Mouse (Mus musculus) embryonic facial prominence, embryonic 14.5 days (tissue): ENCODE data around the gene Pate2. TPM values are rescaled to one million over a fixed set of nuclear protein-coding genes. Genes with fewer than 3 reads are reported as not detected.

Experiments
- ATAC-seq: fragments of 200-750 bp; cut with Nextera tagmentation; 2 replicates; pipeline ENCODE4 v1.8.0; 2017; ENCODE audit warnings: low read depth, moderate number of reproducible peaks, moderate TSS enrichment
- DNase-seq: peaks from one replicate; pipeline ENCODE4 v3.0.0-alpha.2; 2015; ENCODE audit warnings: low spot score
- H3K27ac ChIP-seq: fragments of 300-500 bp; sonication (generic); replicated peaks from 2 replicates; pipeline ENCODE4 v1.5.1; 2014; ENCODE audit warnings: low read depth, mild to moderate bottlenecking, low read length, moderate library complexity
- H3K27me3 ChIP-seq: fragments of 300-500 bp; sonication (generic); replicated peaks from 2 replicates; pipeline ENCODE4 v1.6.1; 2014; ENCODE audit warnings: low read length; ENCODE audit not compliant: control insufficient read depth, insufficient read depth
- H3K36me3 ChIP-seq: fragments of 300-500 bp; sonication (generic); 2 replicates; pipeline ENCODE4 v1.6.1; 2014; ENCODE audit warnings: low read length, mixed read lengths; ENCODE audit not compliant: control insufficient read depth, insufficient read depth
- H3K4me1 ChIP-seq: fragments of 300-500 bp; sonication (generic); 2 replicates; pipeline ENCODE4 v1.6.1; 2014; ENCODE audit warnings: antibody characterized with exemption, low read length; ENCODE audit not compliant: control insufficient read depth, insufficient read depth
- H3K4me2 ChIP-seq: fragments of 300-500 bp; sonication (generic); 2 replicates; pipeline ENCODE4 v1.6.1; 2014; ENCODE audit warnings: low read depth, mild to moderate bottlenecking, low read length, moderate library complexity, mixed read lengths
- H3K4me3 ChIP-seq: fragments of 300-500 bp; sonication (generic); 2 replicates; pipeline ENCODE4 v1.5.1; 2014; ENCODE audit warnings: low read depth, mild to moderate bottlenecking, low read length
- H3K9ac ChIP-seq: fragments of 300-500 bp; sonication (generic); 2 replicates; pipeline ENCODE4 v1.6.1; 2014; ENCODE audit warnings: low read depth, mild to moderate bottlenecking, low read length, moderate library complexity, mixed read lengths
- H3K9me3 ChIP-seq: fragments of 300-500 bp; sonication (generic); 2 replicates; pipeline ENCODE4 v1.6.1; 2016; ENCODE audit warnings: low read length; ENCODE audit not compliant: control insufficient read depth
- WGBS: fragments of 180-500 bp; shearing (Covaris S2); extraction: QIAGEN DNeasy Blood & Tissue Kit; methylation state at CpG from one replicate; pipeline ENCODE4 v1.1.7; 2014; 5-methylcytosine and 5-hydroxymethylcytosine counted together
- polyA plus RNA-seq: library from polyadenylated mRNA; unstranded; fragments of >200 nt; fragmentation: Nextera tagmentation; extraction: Ambion mirVana; gene quantifications from 2 replicates; pipeline ENCODE4 v1.2.1, GENCODE M21; 2014

The Pate2 gene
- polyA plus RNA-seq = 0.24 and 0.61 TPM in 2 replicates

- DNase-seq (peak; percentile 99), ATAC-seq (peak; percentile 98)
- Histone ChIP-seq H3K36me3 (peaks cover 35% of the 10 kb centered on the region), H3K4me1 (peaks cover 6% of the 10 kb centered on the region; the same call in 1 of the 2 replicates), H3K9me3 (no peaks in the 10 kb centered on the region), H3K27me3 (peaks cover 7% of the 10 kb centered on the region), H3K27ac (peak within 1 kb of the TSS; percentile 87), H3K4me3 (peak within 1 kb of the TSS; percentile 83), H3K9ac (peak within 1 kb of the TSS; percentile 85), H3K4me2 (peak within 1 kb of the TSS; percentile 75)
- WGBS = under 1% methylated on average over 82 of the region's 86 CpGs
Measured at GRCm38 (mm10) chr9:35569571-35570534, at the start of gene Pate2, which contains the start of gene Hyls1. Pate2 (plus strand) TSS chr9:35570284. Hyls1 (minus strand) TSS chr9:35570398.

- 76% methylated on average over 6 of the region's 6 CpGs for WGBS
- ATAC-seq (no peak), DNase-seq (no peak)
- no peak overlapping the region for H3K9ac ChIP-seq
- H3K27ac ChIP-seq = no peak overlapping the region
- H3K4me1 ChIP-seq = peaks cover 9% of the 10 kb centered on the region
- H3K36me3 ChIP-seq = no peaks in the 10 kb centered on the region
- H3K4me2 ChIP-seq = no peak overlapping the region
- H3K9me3 ChIP-seq = no peaks in the 10 kb centered on the region
- no peaks in the 10 kb centered on the region for H3K27me3 ChIP-seq
- no peak overlapping the region for H3K4me3 ChIP-seq
Measured at GRCm38 (mm10) chr9:35520631-35521348, 49.3 kb upstream of the Pate2 start.

GRCm38 (mm10) chr9:35522241-35522640, 47.8 kb upstream of the Pate2 start:
- Histone ChIP-seq H3K27ac (0 out of 2 replicates have a peak overlapping the region, but pooled peaks have one; percentile 61), H3K9ac (no peak overlapping the region), H3K4me3 (no peak overlapping the region), H3K9me3 (no peaks in the 10 kb centered on the region), H3K27me3 (no peaks in the 10 kb centered on the region), H3K36me3 (no peaks in the 10 kb centered on the region), H3K4me2 (no peak overlapping the region), H3K4me1 (peaks cover 9% of the 10 kb centered on the region)
- no peak for DNase-seq
- ATAC-seq = no peak
- 58% methylated on average over 2 of the region's 2 CpGs for WGBS

- ATAC-seq = no peak
Measured at GRCm38 (mm10) chr9:35522821-35523515, 47.1 kb upstream of the Pate2 start.

GRCm38 (mm10) chr9:35523541-35523940, 46.5 kb upstream of the Pate2 start:
- WGBS = 21% methylated on average over 5 of the region's 5 CpGs
- Histone ChIP-seq H3K9ac (no peak overlapping the region), H3K4me2 (peak overlapping the region; percentile 6; the same call in 1 of the 2 replicates), H3K36me3 (no peaks in the 10 kb centered on the region), H3K9me3 (no peaks in the 10 kb centered on the region), H3K27me3 (no peaks in the 10 kb centered on the region), H3K27ac (peak overlapping the region; percentile 61), H3K4me1 (peaks cover 9% of the 10 kb centered on the region), H3K4me3 (no peak overlapping the region)
- peak; percentile 96 for DNase-seq
- peak; percentile 90 for ATAC-seq

More at GRCm38 (mm10) chr9:35522821-35523515, 47.1 kb upstream of the Pate2 start:
- DNase-seq = no peak
- no peaks in the 10 kb centered on the region for H3K27me3 ChIP-seq
- H3K4me1 ChIP-seq = peaks cover 9% of the 10 kb centered on the region
- no peak overlapping the region for H3K4me2 ChIP-seq
- peak overlapping the region; percentile 61 for H3K27ac ChIP-seq
- no peaks in the 10 kb centered on the region for H3K36me3 ChIP-seq
- H3K9me3 ChIP-seq = no peaks in the 10 kb centered on the region
- H3K4me3 ChIP-seq = no peak overlapping the region
- WGBS = 79% methylated on average over 1 of the region's 1 CpGs
- no peak overlapping the region for H3K9ac ChIP-seq

GRCm38 (mm10) chr9:35523941-35524411, 46.1 kb upstream of the Pate2 start:
- ATAC-seq (peak; percentile 85), DNase-seq (peak; percentile 88)
- H3K9me3 ChIP-seq = no peaks in the 10 kb centered on the region
- no peak overlapping the region for H3K9ac ChIP-seq
- H3K27me3 ChIP-seq = no peaks in the 10 kb centered on the region
- H3K4me1 ChIP-seq = peaks cover 9% of the 10 kb centered on the region
- peak overlapping the region; percentile 6; the same call in 1 of the 2 replicates for H3K4me2 ChIP-seq
- no peaks in the 10 kb centered on the region for H3K36me3 ChIP-seq
- H3K27ac ChIP-seq = peak overlapping the region; percentile 61
- 13% methylated on average over 7 of the region's 7 CpGs for WGBS
- no peak overlapping the region for H3K4me3 ChIP-seq

- Histone ChIP-seq H3K4me1 (peaks cover 21% of the 10 kb centered on the region), H3K27ac (no peak overlapping the region; the same call in 1 of the 2 replicates), H3K9ac (no peak overlapping the region), H3K4me2 (no peak overlapping the region), H3K9me3 (no peaks in the 10 kb centered on the region), H3K4me3 (no peak overlapping the region), H3K27me3 (no peaks in the 10 kb centered on the region), H3K36me3 (no peaks in the 10 kb centered on the region)
- ATAC-seq (no peak), DNase-seq (peak; percentile 33)
- WGBS = 34% methylated on average over 3 of the region's 3 CpGs
Measured at GRCm38 (mm10) chr9:35529141-35529540, 40.9 kb upstream of the Pate2 start.

GRCm38 (mm10) chr9:35529796-35530195, 40.3 kb upstream of the Pate2 start:
- Histone ChIP-seq H3K9me3 (no peaks in the 10 kb centered on the region), H3K27ac (peak overlapping the region; percentile 75), H3K27me3 (no peaks in the 10 kb centered on the region), H3K4me2 (no peak overlapping the region), H3K9ac (0 out of 2 replicates have a peak overlapping the region, but pooled peaks have one; percentile 8), H3K36me3 (no peaks in the 10 kb centered on the region), H3K4me1 (peaks cover 15% of the 10 kb centered on the region), H3K4me3 (no peak overlapping the region)
- DNase-seq (peak; percentile 76), ATAC-seq (peak; percentile 63; the same call in 1 of the 2 replicates)
- 9% methylated on average over 1 of the region's 1 CpGs for WGBS
